Mouse (Mus musculus) lung, postnatal 36 days (tissue): ENCODE results near the gene Bag2.
A peak's percentile ranks its signal among the peaks of the same experiment; 100 is the strongest.
"Not testable (repeated sequence)": the region's sequence is repeated elsewhere in the genome, so short reads cannot be mapped to it uniquely, and the experiment has no call there.

Experiments
- DNase-seq: peaks from one replicate; pipeline ENCODE4 v3.0.0; 2022; ENCODE audit warnings: mixed read lengths

Bag2 gene

DNA sequence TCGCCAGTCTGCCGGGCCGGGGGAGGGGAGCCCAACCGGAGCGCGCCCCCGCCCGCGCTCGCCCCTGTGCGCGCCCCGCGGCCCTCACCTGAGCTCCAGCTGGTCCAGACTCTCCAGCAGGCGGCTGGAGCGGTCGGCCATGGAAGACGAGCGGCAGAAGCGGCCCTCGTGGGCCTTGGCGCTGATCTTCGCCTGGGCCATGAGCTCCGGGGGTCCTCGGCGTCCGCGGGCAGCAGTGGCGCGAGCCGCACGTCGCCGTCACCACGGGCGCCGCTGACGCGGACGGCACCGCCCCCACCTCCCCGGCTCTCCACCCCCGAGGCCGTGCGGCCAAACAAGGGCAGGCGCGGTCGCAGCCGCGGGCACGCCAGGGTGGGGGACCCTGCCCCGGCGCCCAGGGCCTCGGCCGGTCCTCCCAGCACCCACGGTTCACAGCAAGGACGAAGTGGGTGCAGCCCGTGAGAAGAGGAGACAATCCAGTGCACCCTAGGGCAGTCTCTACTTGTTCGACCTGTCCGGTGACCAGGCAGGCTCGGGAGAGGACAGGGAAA is at the start of gene Bag2:
TSS of gene Bag2 (minus strand) at position 305 of the 551 bp plus-strand sequence.
- DNase-seq: peak; percentile 64

DNA sequence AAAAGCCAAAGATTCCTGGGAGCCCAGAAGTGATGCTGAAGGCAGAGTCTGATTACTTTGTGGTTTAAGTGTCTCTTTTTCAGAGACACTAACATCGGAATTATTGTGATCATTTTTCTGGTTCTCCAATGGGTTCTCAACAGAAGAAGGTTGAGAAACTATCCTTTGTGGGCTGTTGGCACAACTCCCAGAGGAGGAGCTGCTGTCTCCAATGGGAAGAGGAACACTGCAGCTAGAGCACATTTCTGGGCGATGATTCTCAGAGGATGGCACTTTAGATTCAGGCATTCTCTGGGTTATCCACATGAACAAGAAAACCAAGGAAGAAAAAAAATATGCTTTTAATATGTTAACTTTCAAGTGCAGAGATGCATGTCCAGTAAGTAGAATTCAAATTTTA is 45.7 kb upstream of the Bag2 start:
- DNase-seq: no peak

DNA sequence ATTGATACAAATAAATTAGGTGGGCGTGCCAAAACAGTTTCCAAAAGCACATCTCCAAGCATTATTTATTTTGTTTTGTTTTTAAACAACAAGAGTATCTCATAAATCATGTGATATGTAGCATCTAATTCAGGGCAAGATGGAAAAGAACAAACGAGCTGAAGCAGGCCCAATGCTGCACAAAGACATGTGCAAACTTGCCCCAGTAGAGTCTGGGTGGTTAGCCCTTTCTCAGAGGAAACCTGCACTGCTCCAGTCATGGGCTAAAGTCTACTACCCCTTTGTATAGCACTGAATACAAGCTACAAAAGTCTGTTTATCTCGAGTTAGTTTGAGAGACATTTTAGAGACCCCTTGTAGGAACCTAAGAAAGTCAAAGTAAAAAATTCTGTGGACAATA is 42.0 kb upstream of the Bag2 start:
- DNase-seq: no peak

DNA sequence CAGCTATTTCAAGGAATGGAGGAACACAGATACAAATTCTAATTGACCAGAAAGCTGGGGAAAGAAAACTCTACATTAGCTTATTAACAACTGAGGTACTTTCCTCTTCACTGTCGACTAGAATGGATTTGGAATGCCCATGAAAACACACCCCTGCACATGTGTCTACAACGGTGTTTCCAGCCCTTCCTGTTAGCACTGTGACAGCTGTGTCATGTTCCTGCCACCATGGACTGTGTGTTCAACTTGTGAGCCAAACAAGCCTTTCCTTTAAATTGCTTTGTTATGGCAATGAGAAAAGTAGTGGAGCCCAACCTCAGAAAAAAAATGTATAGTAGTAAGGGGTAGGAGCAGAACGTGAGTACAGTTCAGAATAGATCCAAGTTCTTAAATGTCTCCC is 30.9 kb upstream of the Bag2 start:
- peak; percentile 68 for DNase-seq

DNA sequence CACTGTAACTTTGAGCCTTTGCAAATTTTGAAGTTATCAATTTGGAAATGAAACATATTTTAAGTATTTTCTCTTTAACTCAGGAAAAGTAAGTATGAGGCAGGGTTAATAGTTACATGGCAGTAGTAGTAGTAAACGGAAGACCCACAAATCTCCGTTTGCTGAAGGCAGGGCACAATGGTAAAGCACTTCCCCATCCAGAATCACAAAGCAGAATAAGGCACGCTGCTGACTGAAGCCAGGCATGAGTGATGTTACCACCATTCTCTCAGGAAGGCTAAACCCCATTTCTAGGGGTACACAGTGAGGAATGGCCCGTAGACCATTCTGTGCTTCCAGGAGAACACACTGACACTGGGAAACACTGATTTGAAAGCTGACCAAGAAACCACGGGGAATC is 30.5 kb upstream of the Bag2 start:
- DNase-seq: no peak

DNA sequence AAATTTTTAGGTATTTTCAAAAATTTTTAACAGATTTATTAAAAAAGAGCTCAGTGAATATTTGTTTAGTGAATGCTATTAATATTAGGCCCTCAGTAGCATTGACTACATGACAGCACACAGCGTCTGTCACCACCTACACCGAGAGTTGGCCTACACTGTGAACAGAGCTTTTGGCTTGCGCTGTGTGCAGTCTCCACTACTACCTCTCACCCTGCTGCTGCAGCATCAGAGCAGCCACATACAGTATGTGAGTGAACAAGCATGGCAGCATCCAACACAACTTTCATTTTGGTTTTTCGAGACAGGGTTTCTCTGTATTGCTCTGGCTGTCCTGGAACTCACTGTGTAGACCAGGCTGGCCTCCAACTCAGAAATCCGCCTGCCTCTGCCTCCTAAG is 27.0 kb upstream of the Bag2 start:
- no peak for DNase-seq

DNA sequence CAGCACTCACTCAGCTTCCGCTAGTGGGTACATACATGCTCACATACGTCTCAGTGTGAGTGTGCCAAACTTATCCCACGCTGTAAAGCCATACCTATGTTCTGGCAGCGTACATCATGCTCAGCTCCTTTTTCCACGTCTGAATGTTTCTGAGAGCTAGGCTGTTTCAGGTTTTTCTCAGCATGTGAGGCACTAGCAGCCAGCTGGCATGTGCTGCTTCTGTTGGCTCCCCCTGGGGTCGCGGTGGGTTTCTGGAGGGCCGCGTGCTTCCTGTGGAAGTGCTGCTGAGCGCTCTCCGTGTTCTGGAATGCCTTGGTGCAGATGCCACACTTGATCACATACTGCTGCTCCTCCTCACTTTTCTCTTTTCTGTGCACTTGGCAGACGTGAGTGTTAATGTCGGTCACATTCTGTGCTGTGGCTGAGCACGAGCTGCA is 18.6 kb upstream of the Bag2 start:
- DNase-seq: no peak

DNA sequence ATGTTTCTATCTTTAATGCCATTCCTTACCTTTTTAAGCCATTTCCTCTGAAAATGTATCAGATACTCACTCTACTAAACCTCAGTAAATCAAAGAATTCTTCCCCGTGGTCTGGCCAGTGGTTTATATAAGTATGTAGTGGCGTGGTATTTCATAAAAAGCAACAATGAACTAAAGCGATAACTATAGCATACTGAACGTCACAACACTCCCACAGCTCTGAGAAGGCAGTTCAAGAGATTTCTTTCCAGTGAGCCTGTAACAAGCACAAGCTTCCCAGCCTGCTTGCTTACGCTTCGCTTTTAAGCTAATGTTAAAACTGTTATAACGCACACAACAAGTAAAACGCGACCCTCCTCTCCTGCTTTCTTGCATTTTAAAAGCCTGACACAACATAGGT is 14.5 kb upstream of the Bag2 start:
- no peak for DNase-seq

DNA sequence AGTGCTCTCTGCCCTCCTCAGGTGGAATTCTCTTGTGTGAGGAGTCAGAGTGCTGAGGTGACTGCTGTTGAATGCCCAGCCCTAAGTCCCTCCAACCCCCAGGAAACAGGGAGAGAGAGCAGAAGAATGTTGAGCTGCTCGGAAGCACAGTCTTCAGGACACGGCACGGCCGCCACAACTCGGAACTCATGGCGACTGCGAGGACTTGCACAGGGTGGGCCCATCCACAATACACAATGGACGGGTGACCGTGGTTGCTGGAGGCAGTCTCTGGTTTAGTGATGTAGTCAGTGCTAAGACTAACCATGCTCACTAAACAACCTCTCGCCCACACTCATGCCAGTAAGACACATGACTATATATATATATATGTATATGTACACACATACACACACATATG is 14.0 kb upstream of the Bag2 start:
- no peak for DNase-seq

DNA sequence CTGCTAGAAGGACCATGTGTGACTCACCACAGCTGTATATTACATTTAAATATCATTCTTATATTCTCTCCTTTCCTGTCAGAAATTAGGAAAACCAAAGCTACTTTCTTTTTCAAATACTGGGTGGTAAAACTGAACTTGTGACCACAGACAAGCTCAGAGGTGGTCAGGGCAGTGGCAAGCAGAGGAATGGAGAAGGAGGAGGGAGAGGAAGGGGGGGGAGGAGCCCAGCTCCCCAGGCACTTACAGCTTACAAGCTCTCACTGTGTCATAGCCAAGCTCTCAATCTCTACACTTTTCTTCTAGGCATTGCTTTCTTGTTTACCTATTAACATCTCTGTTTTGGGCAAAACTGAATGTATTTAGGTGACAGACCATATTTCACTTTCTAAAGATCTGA is 11.2 kb upstream of the Bag2 start:
- no peak for DNase-seq

DNA sequence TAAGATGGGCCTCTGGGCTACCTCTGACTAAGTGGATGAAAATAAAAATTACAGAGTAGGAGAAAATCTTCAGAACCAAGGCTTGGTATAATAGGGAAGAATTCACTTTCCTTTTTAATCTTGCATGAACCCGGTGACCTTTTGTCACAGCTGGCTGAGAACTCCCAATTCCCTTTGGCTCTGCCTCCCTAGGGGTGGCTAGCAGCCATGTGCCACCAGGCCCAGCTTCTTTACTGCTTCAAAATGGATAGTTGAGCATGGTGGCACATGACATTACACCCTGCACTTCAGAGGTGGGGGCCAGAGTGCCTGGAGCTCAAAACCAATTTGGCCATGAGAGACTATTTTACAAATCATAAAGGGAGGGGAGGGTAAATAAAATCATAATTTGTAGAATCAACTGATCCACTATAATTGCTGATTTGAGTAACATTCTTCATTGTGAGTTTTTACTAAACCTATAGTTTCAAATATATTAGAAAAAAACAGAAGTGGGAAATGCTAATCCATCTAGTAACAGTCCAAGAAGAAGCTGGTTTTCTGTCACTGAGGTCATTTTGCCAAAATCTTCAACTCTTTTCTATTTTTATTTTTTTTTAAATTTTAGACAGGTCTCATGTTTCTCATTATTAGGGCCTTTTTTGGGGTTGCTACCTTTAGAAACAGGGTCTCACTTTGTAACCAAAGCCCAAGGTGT is 10.6 kb upstream of the Bag2 start:
- no peak for DNase-seq

DNA sequence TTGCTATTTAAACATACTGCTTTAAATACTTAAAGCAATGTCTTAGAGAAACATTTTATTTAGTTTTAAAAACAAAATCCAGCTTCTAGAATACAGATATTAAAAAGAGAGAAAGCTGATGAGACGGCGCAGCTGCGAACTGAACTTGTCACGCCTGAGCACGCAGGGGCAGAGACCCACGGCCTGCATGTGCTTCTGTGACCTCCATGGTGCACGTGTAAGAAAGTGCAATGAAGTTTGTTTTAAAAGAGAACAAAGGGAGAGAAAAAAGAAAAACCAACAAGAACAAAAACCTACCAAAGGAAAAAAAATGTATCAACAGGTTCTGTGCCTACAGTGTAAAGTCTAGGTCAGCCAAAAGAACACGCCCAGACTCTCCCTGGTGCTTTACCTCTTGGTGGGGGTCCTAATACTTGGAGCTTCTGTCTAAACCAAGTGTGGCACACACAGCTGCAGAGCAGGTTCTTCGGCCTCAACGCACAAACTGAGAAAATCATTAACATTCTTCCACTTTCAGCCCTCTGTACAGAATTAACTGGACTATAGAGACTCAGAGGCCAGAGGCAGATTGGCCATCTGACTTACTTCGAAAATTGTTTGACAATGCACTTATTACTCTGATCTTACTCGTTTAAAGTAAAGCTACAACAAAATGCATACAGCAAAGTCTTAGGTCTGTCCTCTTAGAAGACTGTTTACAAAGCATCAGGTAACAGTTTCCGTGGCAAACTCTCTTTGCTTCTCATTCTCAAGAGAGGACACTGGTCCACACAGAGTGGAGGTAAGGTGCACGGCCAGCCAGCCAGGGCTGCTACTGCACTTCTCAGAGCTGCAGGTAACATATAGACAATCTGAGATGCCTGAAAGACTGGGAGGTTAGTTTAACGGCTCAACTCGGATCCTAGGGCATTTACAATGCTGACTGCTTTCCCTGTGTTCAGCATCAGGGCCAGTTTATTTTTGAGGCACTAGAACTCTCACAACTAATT is 9.2 kb upstream of the Bag2 start:
- DNase-seq: no peak

DNA sequence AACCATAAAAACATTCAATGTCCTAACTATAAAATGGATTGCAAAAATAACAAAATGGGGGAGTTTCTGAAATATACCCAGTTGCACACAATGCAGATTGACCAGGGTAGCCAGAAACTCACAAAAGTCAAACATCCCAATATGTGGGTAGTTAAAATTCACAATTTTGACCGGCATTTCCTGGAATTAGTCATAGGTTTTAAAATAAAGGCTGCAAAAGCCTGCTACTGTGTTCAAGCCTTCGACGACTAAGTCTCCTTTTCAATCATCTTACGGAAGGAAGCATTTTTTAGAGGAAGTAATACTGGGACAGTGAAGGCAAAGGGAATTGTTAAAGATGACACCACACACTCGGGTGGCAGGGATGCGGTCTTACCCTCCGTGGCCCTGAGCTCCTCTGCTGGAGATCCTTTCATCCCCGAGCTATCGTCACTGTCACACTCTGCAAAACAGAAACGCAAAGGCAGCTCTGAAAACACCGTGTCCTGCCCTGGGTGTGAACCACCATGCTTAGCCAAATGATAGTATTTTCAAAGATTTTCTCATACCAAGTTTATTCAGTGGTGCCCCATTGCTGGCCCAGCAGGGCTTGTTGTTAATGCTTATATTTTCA is 8.0 kb upstream of the Bag2 start:
- DNase-seq: no peak

DNA sequence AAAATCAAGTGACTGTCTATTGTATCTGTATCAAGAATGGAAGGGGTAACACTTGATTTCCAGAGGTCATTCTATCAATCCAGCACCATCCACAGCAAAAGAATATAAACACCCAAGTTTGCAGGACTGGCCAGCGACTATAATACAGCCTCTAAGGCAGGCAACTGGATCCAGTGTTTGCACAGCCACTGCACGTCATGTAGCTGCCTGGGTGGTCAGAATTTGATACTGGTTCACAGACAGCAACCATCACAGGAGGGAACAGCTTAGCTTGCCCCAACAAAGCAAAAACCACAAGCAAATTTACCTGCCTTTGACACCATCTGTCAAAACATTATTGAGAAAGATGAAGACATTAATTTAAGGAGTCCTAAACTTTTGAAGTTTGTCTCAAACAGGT is 6.2 kb upstream of the Bag2 start:
- no peak for DNase-seq

DNA sequence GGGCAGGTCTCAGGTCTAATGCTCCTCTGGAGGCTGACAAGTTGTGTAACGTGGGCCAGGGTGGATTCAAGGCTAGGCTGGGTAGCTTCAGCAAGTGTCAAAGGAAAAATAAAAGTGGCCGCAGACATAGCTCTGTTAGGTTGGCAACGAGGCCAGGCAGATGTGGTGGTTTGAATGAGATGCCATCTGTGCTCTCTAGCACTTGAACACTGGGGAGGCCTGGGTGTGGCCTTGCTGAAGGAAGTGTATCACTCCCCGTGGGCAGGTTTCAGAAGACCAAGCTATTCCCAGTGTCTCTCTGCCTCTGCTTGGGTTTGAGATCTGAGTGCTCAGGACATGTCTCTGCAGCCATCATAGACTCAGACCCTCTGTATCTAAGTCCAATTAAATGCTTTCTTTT is 893 bp upstream of the Bag2 start:
- no peak for DNase-seq

DNA sequence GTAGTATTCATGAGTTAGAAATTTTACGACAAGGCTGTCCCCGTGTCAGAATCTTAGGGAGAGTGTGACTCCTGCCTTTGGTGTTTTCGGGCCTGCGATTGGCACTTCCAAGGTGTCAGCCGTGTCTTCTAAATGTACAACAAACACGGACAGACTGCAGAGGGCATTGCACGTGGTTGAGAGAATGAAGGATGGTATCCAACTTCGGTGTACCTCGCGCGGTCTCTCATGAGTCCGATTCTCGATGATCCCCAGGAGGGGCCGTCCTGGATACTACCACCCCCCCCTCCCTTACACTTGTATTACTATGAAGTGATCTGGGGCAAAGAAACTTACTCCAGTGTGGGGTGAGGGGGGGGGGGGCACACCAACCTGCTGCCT is 572 bp downstream of the Bag2 start:
- no peak for DNase-seq

DNA sequence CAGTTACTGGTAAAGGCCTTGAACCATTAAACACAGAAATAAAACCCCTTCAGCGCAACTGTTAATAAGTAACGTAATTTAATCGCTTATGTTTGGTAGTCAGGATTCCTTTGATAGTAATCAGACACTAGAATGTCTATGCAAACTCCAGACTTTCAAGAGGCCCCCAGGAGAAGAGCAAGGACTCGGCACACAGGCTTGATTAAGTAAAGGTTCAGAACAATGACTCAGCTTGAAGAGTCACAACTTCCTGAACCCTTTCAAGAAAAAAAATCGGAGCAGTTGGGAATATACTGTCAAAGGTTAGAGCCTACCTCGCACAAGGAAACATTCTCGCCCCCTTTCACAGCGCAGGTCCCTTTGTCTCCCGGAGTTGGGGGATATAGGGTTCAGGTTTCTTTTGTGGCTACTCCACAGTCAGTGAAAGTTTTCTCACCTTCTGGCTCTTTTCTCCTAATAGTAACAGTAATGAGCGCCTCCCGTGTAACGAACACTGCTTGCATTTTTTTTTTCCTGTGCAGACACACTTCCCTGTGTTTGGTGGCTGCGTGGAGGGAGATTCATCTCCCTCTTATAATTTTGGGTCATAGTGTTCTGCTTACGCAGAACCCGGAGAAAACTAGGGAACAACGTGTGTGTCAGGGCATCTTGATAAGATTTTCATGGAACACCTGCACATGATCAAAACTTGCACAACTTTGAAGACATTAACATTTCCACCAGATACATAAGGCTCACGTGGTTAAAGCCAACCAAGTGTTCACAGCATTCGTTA is 1.1 kb downstream of the Bag2 start:
- DNase-seq: no peak

DNA sequence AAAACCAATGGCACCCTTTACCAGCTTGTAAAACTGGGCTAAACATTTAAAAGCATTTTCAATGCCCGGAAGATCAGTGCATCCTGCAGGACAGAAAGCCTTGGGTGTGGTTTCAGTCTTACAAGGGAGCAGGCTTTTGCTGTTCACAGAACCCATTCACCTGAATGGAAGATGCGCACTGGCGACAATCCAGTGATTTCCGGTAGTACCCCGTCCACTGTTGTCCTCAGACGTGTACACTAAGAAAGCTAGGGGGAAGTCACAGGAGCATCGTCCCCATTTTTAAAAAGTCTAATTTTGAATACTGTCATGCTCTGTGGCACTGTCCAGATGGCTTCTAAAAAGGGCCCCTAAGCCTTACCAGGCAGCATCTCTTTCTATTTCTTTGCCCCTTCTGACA is 1.8 kb downstream of the Bag2 start:
- DNase-seq: no peak

DNA sequence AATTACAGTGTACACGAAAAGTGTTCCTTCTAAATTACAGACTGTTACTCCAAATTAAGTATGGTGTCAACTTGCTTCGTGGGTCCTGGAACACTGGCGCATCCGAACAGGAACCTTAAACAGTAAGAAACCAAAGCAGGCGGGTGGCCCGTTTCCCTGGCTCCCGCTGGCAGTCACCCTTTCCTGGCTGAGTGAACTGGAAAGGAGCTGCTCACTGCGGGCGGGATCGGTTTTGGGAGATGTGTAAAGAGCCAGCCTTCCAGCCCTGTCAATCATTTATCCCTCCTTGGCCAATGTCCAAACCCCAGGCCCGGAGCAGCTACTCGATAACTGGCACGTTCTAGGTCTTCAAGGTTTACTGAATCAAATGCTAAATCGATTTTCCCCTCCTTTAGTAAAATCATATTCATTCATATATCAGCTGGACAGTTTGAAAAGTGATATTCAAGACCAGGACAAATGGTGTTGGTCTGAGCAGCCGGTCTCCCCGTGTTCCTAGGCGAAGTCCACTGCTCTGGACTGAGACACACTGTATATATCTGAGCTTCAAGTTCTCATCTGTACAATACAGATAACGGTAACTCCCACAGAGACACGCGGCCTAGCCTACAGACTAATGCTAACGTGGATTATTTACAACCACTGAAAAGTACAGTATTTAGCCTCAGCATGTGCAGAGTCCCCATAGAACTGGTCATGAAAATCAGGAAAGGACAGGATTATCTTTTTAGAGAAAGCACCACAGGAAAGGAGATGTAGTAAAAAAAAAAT is 2.4 kb downstream of the Bag2 start:
- DNase-seq: no peak

DNA sequence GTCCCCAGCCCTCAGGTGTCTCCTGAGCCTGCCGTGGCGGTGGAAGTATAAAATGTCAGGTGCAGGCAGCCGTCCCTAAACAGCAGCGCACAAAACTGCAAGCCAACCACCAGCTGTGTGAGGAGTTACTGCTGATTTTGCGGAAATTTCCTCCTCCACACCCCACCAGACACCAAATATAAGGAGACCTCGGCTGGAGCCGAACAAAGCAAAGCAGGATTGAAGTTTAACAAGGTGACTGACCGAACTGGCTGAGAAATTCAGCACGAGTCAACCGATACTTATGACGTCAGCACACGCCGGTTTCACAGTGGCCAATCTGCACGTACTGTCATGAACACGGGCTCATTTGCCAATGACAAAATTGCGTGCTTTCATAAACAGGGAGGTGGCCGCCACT is 3.5 kb downstream of the Bag2 start:
- DNase-seq: no peak

DNA sequence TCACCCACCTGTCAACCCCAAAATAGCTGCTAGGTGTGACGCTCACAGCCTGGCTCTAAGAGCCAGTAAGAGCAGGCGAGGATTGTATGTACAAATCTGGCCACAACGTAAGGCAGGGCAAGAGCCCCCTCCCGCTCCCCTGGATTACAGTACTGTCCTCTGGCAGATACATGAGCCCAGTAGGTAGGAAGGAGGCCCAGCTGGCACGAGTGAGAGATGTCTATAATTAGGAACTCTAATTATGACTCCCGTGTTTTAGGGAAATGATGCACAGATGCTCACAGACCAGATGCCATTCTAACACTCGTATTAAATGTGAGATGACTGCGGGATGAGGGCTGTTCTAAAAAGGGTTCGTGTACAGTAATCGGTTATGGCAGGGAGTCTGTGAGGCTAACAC is 6.3 kb downstream of the Bag2 start:
- DNase-seq: no peak

DNA sequence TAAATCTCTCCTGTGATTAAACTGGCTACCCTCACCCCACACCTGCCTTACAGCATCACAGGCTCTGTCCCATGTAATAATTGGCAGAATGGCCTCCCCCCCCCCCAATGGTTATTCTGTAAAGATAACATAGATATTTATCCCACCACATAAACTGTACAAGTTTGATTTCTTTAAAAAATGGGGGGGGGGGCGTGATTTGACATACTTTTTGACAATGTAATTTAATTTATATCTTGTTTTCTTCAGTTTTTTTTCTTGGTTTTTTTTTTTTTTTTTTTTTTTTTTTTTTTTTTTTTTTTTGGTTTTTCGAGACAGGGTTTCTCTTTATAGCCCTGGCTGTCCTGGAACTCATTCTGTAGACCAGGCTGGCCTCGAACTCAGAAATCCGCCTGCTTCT is 7.9 kb downstream of the Bag2 start:
- DNase-seq: not testable (repeated sequence)
